Mouse (Mus musculus) gastrocnemius, postnatal 36 days (tissue): ENCODE measurements around the gene Ppp1r3c. TPM values are rescaled to one million over a fixed set of nuclear protein-coding genes. Genes with fewer than 3 reads are reported as not detected.

Experiments used
- DNase-seq, 2 experiments: peaks; one replicate each; pipeline ENCODE4 v3.0.0; 2022
- intact Hi-C: fragments of 180-260 bp; cut with DNase I; formaldehyde crosslinking; loops from one replicate; pipeline ENCODE4 v1.15.1; 2025
- total RNA-seq, 2 experiments: library from RNA; stranded (reverse); gene quantifications; 2 replicates each; pipeline ENCODE4 v1.2.3; 2021

Gene Ppp1r3c
- total RNA-seq, 2 experiments from 2014 or later, result 226 to 705 TPM

DNA sequence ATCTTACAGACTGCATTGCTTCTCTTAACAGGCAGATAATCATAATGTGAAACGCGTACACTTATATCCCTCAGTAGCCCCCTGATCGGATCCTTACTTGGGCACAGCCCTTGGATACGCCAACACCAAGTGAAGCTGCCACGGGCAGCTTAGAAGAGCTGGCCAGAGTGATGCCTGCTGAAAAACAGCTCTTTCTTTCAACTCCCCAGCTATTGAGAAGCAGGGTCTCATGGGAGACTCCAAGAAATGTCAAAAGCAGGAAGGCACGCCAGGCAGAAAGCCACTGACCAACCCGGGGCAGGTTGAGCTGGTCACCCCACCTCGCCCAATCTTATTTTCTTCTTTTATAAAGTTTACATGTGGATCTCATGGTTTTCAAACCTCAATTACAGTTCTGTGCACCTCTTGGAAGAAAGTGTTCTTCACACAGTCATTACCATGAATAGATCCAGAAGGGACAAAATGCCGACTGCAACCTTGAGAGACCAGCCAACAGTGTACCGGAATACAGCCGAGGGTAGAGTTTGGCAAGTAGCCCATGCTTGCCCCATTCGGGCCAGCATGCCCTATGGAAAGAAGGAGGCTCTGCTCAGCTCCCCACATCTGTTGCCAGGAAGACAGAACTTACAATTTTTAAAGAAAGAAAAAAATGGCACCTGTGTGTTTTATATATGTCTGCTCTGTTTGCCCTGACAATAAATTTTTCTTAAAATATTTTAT lies 7.6 kb downstream of the Ppp1r3c start:
- DNase-seq, result no peak
- intact Hi-C loops, result no loop called here

DNA sequence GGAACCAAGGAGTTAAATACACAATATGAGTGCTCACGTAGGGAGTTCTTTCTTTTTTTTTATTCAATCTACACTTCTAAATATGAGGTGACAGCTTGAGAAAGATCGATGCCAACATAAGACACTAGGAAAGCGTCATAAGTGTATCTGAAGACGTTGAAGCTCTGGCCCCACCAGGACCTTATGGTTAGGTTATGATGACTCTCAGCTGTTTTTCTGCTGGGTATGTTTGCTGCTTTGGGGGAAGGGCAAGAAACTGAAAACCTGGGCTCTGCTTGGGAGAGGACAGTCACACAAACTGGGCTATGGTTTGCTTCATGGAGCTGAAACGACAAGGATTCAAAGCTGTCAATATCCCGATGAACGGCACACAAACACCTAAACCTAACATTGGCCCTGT lies 11.5 kb downstream of the Ppp1r3c start:
- intact Hi-C loops, result no loop called here
- no peak for DNase-seq

DNA sequence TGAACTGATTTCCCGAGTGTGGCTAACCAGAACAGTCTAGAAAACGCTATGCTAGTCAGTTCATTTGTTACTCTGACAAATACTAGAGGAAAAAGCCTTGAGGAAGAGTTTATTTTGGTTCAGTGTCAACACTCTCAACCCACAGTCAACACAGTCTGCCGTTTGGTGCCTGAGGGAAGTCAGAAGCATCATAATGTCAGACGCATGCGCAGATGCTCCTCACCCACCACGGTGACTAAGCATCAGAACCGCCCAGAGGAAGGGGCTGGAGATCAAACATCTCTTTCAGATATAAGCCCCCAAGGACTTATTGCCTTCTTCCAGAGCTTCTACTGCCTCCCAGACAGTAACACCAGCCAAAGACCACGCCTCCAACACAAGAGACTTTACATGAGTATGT lies 15.3 kb downstream of the Ppp1r3c start:
- intact Hi-C loops, result no loop called here
- DNase-seq, result no peak

DNA sequence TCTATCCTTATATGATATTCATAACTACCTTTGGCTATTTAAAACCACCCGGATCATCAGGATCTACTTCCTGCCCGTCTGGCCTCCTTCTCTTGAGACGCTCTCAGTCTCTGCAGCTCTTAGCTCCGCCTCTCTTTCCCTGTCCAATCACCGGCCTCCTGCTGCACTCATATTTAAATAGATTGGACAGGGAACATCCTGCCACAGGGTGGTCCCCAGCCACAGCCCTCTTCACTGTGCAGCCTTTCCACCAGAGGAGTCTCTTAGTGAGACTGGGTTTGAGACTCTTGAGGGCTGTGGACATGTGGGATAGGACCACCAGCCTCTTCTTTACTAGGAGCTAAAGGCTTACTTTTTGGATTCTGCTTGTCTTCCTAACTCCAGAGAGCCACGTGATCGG lies 20.2 kb downstream of the Ppp1r3c start:
- intact Hi-C loops, result no loop called here
- no peak for DNase-seq

DNA sequence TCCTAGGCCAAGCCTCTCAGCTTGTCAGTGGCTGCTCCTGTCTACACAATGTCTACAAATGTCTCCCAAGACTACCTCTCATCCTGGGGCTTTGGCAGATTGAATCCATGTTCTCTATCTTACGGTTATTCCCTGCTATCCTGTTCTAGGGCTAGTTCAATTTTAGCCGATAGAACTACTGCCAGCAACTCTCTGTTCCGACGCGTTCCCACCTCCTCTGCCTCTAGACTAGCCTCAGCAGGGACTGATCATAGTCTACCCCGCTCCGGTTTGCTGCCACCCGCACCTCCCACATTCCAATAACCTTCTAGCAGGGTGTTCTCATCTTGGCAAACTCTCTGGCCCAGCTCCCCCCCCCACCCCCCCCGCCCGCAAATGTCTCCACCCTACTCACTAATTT lies 20.9 kb downstream of the Ppp1r3c start:
- intact Hi-C loops, result no loop called here
- no peak for DNase-seq

DNA sequence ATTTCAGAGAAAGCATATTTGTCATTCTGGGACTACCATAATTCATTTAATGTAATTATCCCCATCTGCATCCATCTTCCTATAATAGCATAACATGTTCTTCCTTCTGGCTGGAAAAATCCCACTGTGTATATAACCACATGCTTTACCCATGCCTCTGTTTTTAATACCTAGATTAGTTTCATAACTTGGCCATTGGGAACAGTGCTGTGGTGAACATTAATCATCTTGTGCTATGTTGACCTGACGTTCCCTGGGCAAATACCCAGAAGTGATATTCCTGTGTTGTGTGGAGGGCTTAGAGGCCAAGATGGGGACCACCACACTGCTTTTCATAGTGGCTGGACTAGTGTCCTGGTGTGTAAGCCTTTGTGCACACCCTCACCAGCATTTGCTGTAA lies 22.0 kb downstream of the Ppp1r3c start:
- intact Hi-C loops, result no loop called here
- DNase-seq, result no peak

DNA sequence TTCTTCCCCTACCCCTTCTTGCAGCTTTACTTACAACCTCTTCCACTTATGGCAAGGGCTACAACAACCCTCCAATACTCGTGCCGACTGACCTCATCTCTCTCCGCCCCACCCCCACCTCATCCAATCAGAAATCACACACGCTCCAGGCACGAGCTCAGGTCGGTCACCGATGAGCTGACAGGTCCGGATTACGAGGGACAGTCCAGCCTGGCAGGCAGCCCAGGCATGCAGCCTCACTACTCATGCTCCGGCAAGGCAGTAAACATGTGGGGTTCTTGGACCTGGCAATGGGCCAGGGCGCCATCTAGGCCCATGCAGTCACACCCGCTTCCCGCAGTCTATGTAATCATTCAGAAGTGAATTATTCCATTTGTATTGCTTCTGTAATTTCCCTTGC lies 23.4 kb downstream of the Ppp1r3c start:
- no peak for DNase-seq
- intact Hi-C loops, result no loop called here

DNA sequence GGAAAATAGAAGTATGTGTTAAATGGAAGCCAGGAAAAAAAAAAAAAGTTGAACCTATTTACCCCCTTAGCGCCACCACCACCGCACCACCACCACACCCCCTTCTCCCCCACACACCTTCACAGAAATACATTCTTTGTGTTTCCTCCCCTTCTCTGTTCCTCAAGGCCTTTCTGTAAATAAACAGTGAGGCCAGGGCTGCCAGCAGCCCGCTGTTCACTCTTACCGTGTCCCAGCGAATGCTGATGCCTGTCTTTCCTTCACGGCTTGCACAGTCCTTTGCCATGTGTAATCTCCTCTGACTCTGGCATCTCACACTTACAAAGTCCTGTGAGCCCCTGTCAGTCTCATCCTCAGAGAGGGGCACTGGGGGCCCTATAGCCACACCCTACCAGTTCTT lies 30.3 kb downstream of the Ppp1r3c start:
- intact Hi-C loops, result no loop called here
- no peak for DNase-seq

DNA sequence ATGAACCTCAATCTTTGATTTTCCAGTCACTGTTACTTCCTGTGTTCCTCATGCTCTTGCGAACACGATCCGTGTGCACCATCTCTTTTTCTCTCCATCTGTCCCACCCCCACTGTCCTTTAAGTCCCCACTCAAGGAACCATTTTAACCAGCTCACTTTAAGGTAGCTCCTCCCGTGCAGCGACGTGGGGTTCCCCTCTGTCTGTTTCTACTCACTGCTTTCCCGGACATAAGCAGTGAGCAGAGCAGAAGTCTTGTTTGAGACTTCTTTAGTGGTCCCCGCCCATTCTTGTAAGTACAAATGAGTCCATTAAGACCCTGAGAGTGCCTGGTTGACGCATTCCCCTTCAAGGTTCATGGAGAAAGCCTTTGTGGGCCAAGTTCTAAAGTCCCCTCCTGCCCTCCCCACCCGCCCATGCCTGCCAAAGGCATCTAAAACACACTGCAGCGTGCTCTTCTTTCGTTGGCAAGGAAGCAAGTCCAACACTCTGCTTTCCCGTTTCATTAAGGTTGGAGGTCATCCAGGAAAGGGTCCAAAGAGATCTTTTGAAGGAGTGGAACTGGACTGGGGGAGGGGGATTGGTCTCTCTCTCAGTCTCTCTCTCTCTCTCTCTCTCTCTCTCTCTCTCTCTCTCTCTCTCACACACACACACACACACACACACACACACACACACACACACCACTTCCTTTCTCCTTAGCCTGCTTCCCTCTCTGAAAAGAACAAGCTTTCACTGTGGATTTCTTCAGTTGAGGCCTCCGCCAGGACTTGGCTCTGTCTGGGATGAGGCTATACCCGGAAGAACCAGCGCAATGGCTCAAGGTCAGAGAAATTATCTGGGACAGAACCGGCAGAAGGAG lies 30.9 kb downstream of the Ppp1r3c start:
- DNase-seq, result no peak

DNA sequence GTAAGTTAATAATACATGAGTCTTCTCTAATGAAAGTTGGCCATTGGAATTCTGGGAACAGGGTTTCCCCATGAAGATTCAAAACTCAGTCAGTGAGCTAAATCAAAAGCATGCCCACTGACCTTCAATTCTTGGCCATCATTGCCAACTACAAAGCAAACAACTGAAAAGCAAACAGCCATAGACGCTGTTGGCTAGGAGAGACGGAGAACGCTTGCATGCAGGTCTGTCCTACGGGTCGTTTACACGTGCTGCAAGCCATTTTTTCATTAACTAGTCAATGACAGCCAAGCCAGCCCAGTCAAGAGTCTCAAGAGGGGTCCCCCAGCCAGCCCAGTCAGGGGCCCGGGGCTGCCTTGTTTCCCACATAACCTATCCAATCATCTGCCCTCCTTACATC lies 31.7 kb downstream of the Ppp1r3c start:
- no peak for DNase-seq
- intact Hi-C loops, result no loop called here

More for the DNA sequence above, 30.9 kb downstream of the Ppp1r3c start:
- intact Hi-C loops, result no loop called here

DNA sequence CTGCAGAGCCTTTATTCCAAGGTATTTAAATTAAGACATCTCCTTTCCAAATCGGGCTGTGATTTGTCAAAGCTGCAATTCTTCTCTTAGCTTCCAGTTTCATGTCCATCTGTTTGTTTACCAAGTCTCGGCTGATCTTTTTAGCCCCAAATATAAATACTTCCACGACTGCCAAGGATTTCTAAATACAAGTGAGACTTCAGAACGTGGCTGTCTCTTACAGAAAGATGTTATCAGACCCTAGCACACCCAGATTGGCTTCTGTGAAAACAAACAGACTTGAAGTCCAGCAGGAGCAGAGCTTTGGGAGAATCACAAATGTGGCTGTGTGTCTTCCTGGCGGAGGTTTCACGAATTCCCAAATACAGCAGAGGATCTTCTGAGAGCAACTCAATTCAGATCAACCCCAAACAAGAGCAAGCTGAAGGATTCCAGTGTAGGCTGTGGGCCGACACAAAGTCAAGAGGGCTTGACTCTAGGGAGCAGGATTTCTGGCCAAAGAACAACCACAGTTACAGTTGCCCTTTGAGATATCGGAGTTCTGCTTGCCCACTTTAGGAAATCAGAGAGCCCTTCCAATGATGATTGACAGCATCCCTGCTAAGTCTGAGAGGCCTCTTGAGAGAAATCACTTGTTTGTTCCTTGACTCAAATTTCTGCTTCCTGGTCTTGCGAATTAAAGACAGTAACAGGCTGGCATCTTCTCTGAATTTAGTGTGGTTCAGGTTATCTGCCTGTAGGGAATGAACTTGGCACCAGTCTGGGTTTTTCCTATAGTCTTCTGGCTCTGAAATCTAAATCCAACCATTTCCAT lies 34.4 kb downstream of the Ppp1r3c start:
- no peak for DNase-seq
- intact Hi-C loops, result no loop called here

DNA sequence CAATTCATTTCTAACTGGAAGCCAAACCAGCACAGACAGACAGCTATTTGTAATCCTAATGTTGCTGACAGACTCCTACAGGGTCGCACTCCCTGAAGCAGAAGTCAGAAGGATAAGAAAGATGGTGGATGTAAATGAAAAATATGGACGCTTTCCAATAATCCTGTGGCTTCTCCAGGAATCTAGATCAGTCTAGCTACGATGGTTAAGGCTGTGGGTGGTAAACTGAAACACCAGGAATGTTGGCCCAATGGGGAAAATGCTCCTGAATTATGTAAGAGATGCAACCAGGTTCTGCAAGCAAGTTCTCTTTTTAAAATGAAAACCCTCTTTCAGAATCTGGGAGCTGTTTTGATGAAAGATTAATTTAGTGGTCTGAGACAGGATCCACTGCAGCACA lies 35.1 kb downstream of the Ppp1r3c start:
- intact Hi-C loops, result no loop called here
- DNase-seq, result no peak

DNA sequence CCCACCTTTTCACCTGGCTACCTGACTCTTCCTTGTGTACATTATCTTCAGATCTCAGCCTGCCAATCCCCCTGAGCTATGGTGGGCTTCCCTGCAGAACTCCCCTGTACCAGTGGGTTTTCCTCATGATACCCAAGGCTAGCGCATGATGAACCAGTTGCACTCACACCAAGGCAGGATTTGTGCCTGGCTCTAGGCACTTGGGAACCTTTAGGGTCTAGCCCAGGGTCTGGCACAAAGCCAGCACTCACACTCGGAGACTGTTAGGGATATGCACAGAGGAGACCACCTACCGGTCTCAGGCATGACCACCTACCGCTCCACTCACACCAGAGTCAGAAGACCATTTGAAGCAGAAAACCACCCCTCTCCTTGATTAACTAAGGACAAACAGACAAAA lies 35.5 kb downstream of the Ppp1r3c start:
- intact Hi-C loops, result no loop called here

DNA sequence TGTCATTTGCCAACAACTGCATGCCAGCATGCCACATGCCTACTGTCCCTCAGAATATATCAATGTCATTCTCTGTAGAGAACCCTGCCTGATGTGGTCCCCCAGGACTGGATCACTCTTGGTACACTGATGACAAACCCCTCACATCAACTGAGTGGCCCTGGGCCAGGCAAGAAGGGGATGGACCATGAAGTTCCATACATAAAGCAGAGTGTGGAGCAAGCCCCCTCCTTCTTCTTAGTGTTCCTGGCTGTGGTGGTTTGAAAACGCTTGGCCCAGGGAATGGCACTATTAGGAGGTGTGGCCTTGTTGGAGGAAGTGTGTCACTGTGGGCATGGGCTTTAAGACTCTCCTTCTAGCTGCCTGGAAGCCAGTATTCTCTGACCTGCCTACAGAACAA lies 37.3 kb downstream of the Ppp1r3c start:
- no peak for DNase-seq
- intact Hi-C loops, result no loop called here

More for the DNA sequence above, 35.5 kb downstream of the Ppp1r3c start:
- no peak for DNase-seq

DNA sequence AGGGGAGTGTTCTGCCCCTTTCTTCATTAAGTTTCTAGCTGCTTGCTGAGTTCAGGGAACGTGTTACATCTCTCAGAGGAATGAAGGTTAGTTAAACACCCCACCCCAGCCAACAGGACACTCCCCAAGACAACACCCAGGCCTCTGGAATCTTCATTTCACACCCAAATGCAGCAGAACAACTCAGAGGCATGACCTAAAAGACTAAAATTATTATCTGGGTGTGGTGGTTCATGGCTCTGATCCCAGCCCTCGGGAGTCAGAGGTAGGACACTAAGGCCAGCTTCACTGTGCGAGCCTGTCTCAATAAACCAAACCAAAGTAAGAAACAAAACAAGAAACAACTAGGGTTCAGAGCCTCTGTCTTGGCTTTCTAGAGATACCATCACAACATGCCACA lies 38.3 kb downstream of the Ppp1r3c start:
- intact Hi-C loops, result no loop called here
- DNase-seq, result no peak

DNA sequence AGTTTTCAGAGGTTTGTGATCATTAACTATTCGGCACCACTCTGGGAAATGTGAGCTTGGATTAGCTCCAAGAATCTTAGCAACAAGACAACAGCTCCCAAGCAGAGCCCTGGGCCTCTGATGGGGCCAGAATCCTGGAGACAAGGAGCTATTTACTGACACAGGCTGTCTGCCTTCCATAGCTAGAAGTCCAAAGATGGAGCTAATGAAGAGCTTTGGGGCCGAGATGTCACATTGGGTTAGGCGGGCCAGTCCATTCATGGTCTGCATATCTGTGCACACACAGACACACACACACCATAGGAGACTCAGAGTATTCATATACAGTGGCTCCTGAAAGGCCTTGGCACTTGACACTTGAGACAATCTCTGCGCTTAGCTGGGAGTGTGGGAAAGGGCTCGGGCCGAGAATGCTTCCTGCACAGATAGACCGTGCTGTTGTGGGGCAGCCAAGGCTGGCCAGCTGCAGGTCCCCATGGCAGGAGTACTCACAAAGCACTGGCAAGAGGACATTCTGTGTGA lies 39.8 kb downstream of the Ppp1r3c start:
- intact Hi-C loops, result no loop called here

DNA sequence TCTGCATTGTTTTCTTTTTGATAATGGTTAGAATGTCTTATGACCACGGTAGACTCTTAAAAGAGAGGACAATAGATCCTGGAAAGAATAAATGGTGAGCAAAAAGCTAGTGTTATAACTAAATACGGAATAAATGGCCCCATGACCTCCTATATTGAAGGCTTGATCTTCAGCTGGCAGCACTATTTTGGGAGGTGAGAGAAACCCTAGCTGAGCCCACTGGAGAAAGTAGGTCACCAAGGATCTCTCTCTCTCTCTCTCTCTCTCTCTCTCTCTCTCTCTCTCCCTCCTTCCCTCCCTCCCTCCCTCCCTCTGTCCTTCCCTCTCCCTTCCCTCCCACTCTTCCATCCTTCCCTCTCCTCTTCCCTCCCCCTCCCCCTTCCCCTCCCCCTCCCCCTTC lies 42.9 kb downstream of the Ppp1r3c start:
- no peak for DNase-seq
- intact Hi-C loops, result no loop called here

More for the DNA sequence above, 39.8 kb downstream of the Ppp1r3c start:
- no peak for DNase-seq

DNA sequence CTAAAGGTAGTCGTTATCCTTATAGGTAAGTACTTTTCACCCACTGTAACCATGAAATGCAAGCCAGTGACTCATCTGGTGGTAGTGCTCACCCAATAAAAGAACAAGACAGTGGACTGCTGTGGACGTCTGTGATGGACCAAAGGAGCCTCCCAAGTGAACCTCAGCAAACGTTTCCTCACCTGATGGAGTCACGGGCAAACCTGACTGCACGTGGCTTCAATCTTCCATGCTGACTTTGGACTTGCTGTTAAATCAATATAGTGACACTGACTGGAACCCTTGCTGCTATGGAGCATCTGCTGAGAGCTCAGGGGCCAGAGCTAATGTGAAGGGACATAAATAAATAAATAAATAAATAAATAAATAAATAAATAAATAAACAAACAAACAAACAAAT lies 44.5 kb downstream of the Ppp1r3c start:
- DNase-seq, result no peak
- intact Hi-C loops, result no loop called here

DNA sequence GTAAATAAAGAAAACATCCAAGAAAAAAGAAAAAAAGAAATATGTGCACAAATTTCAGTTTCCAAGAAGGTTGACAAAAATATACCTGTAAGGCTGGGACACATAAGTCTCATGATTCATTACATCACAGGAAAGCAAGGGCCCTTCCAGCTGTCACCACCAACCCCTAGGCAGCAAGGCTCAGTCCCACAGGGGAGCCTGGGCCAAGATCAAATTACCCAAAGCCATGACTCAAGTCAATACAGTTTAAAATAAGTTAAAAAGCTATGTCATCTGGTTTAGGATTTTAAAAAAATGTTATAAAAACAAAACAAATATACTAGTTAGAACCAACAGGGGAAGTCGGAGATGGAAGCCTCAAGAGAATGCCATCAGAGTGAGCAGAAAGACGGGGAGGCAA lies 45.2 kb downstream of the Ppp1r3c start:
- intact Hi-C loops, result no loop called here
- no peak for DNase-seq

DNA sequence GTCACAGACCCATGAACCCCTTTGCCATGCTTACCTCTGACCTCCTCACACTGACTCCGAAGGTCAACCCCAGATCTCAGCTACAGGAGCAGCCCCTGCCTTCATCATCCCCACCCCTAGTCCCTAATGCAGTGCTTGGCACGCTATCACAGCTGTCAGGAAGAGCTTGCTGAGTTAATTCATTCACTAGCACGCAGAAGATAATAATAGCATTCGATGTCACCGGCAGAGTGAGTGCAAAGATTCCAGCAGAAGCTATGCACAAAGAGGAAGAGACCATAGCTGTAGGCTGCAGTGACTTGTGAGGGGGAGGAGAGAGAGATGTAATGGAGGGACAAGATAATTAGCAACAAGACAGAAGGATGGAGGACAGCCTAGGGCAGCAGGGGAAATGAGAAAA lies 47.2 kb downstream of the Ppp1r3c start:
- DNase-seq, result no peak
- intact Hi-C loops, result loop anchor here (2.0 to 5.0 kb wide), 2 partner anchors 43 to 86 kb away; no protein-coding TSS in a partner anchor
